Mouse (Mus musculus) stomach, embryonic 16.5 days (tissue): ENCODE data around the gene BC025920. TPM values are rescaled to one million over a fixed set of nuclear protein-coding genes. Genes with fewer than 3 reads are reported as not detected.
A peak's percentile ranks its signal among the peaks of the same experiment; 100 is the strongest.

ENCODE experiments used
- ATAC-seq: fragments of 200-750 bp; cut with Nextera tagmentation; 2 replicates; pipeline ENCODE4 v1.8.0; 2017; ENCODE audit warnings: moderate number of reproducible peaks, moderate TSS enrichment; ENCODE audit not compliant: insufficient read depth, low FRiP score
- H3K27ac ChIP-seq: fragments of 300-500 bp; sonication (generic); 2 replicates; pipeline ENCODE4 v1.5.1; 2014; ENCODE audit warnings: low read length
- H3K27me3 ChIP-seq: fragments of 300-500 bp; sonication (generic); 2 replicates; pipeline ENCODE4 v1.6.1; 2014; ENCODE audit warnings: low read length, control low read depth, mixed read lengths; ENCODE audit not compliant: control insufficient read depth, insufficient read depth
- H3K36me3 ChIP-seq: fragments of 300-500 bp; sonication (generic); 2 replicates; pipeline ENCODE4 v1.6.1; 2014; ENCODE audit warnings: low read length; ENCODE audit not compliant: control insufficient read depth, insufficient read depth
- H3K4me1 ChIP-seq: fragments of 300-500 bp; sonication (generic); 2 replicates; pipeline ENCODE4 v1.6.1; 2014; ENCODE audit warnings: low read length, control low read depth, mixed read lengths; ENCODE audit not compliant: control insufficient read depth, insufficient read depth
- H3K4me2 ChIP-seq: fragments of 300-500 bp; sonication (generic); 2 replicates; pipeline ENCODE4 v1.6.1; 2014; ENCODE audit warnings: low read depth, low read length, mixed read lengths
- H3K4me3 ChIP-seq: fragments of 300-500 bp; sonication (generic); replicated peaks from 2 replicates; pipeline ENCODE4 v1.5.1; 2014; ENCODE audit warnings: mild to moderate bottlenecking, low read length
- H3K9ac ChIP-seq: fragments of 300-500 bp; sonication (generic); 2 replicates; pipeline ENCODE4 v1.6.1; 2014; ENCODE audit warnings: low read length
- H3K9me3 ChIP-seq: fragments of 300-500 bp; sonication (generic); replicated peaks from 2 replicates; pipeline ENCODE4 v1.6.1; 2016; ENCODE audit warnings: low read length, control low read depth; ENCODE audit not compliant: control insufficient read depth
- WGBS: fragments of 180-500 bp; shearing (Covaris S2); extraction: QIAGEN DNeasy Blood & Tissue Kit; methylation state at CpG from one replicate; pipeline ENCODE4 v1.1.7; 2014; 5-methylcytosine and 5-hydroxymethylcytosine counted together
- polyA plus RNA-seq: library from polyadenylated mRNA; unstranded; fragments of >200 nt; fragmentation: Nextera tagmentation; extraction: Ambion mirVana; gene quantifications from 2 replicates; pipeline ENCODE4 v1.2.1, GENCODE M21; 2015

Gene BC025920
- polyA plus RNA-seq, 1 experiment from 2014 or later = 0.46 TPM

DNA sequence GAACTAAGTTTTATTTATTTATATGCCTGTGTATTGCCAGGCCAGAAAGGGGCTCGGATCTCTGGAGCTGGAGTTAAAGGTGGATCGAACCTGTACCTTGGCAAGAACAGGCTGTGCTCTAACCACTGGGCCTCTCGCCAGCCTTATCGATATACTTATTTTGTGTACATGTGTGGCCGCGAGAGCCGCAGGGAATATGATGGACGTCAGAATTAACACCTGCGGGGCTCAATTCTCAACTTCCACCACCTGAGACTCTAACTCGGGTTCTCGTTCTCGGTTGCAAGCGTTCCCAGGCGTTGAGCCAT, 450 bp upstream of the BC025920 start:
- 2% methylated on average over 14 of the region's 14 CpGs for WGBS
- Histone ChIP-seq H3K36me3 (no peaks in the 10 kb centered on the region), H3K9me3 (no peaks in the 10 kb centered on the region)

DNA sequence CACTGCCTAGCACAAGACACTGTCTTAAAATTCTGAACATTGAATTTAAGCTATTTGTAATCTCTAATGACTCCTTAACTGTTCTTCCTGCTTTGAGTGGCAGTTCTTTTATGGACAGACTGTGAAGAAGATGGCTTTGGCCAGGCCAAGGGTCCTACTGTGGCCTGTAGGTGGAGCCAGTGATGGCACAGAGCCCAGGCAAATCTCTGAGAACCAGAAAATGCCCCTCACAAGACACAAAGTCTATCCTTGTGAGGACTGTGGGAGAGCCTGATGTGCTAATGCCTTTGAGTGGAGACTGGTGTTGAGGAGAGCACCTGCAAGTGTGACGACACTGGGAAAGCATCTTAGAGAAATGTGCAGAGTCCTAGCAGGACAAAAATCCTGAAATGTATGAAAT, 2.2 kb downstream of the BC025920 start:
- Histone ChIP-seq H3K9me3 (0 out of 2 replicates have a peak, but pooled peaks cover 5% of the 10 kb centered on the region), H3K4me1 (peaks cover 7% of the 10 kb centered on the region; the same call in 1 of the 2 replicates), H3K27ac (no peak overlapping the region), H3K9ac (no peak overlapping the region), H3K36me3 (no peaks in the 10 kb centered on the region), H3K27me3 (no peaks in the 10 kb centered on the region), H3K4me2 (no peak overlapping the region), H3K4me3 (no peak overlapping the region)
- ATAC-seq = no peak
- 83% methylated on average over 1 of the region's 1 CpGs for WGBS

More for the DNA sequence above, 450 bp upstream of the BC025920 start:
- ATAC-seq = no peak
- Histone ChIP-seq H3K9ac (peak overlapping the region; percentile 68), H3K4me2 (peak overlapping the region; percentile 64), H3K27ac (peak overlapping the region; percentile 96), H3K4me1 (peaks cover 24% of the 10 kb centered on the region), H3K4me3 (peak overlapping the region; percentile 52), H3K27me3 (no peaks in the 10 kb centered on the region)

DNA sequence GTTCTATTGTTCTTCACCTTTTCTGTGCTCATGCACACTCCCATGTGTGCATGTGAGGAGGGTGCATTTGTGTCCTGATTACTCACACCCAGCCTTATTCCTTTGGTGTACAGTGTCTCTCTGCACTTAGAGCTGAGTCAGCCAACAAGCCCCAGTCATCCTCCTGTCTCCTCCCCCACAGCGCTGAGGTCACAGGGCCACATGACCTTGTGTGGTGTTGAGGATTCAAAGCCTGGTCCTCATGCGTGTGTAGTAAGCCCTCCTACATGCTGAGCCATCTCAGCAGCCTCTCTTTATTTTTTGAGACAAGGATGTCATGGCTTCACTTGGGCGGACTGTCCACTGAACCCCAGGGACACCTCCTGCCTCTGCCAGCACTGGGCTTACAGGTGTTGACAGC, 6.7 kb downstream of the BC025920 start:
- ATAC-seq = no peak
- H3K4me3 ChIP-seq = no peak overlapping the region
- no peak overlapping the region for H3K27ac ChIP-seq
- no peaks in the 10 kb centered on the region for H3K27me3 ChIP-seq
- no peaks in the 10 kb centered on the region for H3K36me3 ChIP-seq
- H3K4me1 ChIP-seq = no peaks in the 10 kb centered on the region
- WGBS = 67% methylated on average over 3 of the region's 3 CpGs
- H3K9ac ChIP-seq = no peak overlapping the region
- H3K9me3 ChIP-seq = 0 out of 2 replicates have a peak, but pooled peaks cover 5% of the 10 kb centered on the region
- no peak overlapping the region for H3K4me2 ChIP-seq

DNA sequence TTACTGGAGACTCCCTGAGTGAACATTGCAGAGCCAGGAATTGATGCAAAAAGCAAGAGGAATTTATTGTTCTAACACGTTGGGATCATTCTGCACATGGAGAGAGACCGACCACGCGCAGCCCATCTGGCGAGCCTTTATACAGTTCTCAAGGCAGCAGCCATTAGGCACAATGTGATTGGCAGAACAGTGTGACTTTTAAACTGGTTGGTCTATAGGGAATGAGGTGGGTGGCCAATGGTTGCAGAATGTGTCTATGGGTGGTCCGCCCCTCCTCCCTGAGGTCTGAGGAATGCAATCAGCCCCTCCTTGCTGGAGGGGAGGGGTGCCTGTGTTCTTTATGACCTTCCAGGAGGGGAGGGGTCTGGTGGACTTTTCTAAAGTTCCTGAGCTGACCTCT, 9.4 kb downstream of the BC025920 start:
- no peak overlapping the region for H3K4me3 ChIP-seq
- no peaks in the 10 kb centered on the region for H3K4me1 ChIP-seq
- H3K9me3 ChIP-seq = 0 out of 2 replicates have a peak, but pooled peaks cover 5% of the 10 kb centered on the region
- H3K27me3 ChIP-seq = no peaks in the 10 kb centered on the region
- H3K36me3 ChIP-seq = peaks cover 1% of the 10 kb centered on the region; the same call in 1 of the 2 replicates
- no peak overlapping the region for H3K4me2 ChIP-seq
- no peak overlapping the region for H3K27ac ChIP-seq
- WGBS = 55% methylated on average over 6 of the region's 6 CpGs
- H3K9ac ChIP-seq = no peak overlapping the region
- no peak for ATAC-seq

DNA sequence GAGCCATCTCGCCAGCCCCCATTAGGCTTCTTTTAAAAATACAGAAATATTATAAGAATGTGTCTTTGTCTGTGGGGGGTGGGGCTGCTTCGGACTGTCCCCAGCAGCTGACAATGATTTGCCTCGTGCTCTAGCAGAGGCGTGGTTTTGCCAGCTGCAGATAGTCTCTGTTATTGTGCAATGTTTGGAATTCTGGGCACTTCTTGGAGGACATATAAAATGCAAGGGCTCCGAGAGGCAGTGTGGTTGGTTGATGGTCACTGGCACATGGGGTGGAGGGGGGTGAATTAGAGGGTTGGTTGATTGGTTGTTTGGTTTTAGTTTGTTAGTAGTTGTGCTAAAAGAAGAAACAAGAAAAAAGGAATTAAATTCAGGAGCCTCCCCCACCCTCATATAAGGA, 13.9 kb downstream of the BC025920 start:
- no peak for ATAC-seq
- H3K9me3 ChIP-seq = no peaks in the 10 kb centered on the region
- no peaks in the 10 kb centered on the region for H3K27me3 ChIP-seq
- no peak overlapping the region for H3K4me3 ChIP-seq
- no peak overlapping the region for H3K4me2 ChIP-seq
- no peaks in the 10 kb centered on the region for H3K4me1 ChIP-seq
- H3K36me3 ChIP-seq = peaks cover 7% of the 10 kb centered on the region
- no peak overlapping the region for H3K9ac ChIP-seq
- no peak overlapping the region for H3K27ac ChIP-seq
- WGBS = 70% methylated on average over 5 of the region's 5 CpGs

DNA sequence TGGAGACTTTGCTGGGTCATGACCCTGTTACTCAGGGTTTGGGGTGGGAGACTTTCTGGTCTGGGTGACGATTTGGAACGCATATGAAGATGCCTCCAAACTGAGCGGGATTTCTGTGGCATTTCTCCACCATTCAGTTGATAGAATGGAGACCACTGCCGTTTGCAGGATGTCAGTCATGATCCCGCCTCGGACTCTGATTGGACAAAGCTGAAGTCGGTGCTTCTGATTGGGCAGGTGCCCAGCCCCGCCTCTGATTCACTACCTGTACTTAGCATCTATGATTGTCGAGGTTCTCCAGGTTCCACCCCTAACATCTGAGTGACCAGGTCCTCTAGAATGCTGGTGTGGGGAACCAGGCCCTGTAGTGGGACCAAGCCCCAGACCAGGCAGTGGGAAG, 14.7 kb downstream of the BC025920 start:
- no peaks in the 10 kb centered on the region for H3K27me3 ChIP-seq
- 48% methylated on average over 9 of the region's 9 CpGs for WGBS
- H3K36me3 ChIP-seq = peaks cover 7% of the 10 kb centered on the region
- H3K9me3 ChIP-seq = no peaks in the 10 kb centered on the region
- no peaks in the 10 kb centered on the region for H3K4me1 ChIP-seq
- H3K4me2 ChIP-seq = no peak overlapping the region
- H3K4me3 ChIP-seq = no peak overlapping the region
- no peak overlapping the region for H3K27ac ChIP-seq
- ATAC-seq = no peak; the same call in 1 of the 2 replicates
- no peak overlapping the region for H3K9ac ChIP-seq

DNA sequence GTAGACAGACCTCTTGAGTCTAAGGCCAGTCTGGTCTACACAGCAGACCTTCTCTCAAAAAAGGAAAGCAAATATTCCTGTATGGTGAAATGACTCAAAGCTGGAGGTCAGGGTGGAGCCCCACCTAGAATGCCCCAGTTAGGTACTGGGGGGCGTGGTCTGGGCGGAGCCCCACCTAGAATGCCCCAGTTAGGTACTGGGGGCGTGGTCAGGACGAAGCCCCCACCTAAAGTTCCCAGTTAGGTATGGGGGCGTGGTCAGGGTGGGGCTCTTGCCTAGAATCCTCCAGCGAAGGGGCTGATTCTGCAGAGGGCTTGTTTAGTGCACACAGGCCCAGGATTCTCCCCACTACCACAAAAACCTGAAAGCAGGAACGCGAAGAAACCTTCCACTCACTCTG, 17.4 kb downstream of the BC025920 start:
- 61% methylated on average over 8 of the region's 8 CpGs for WGBS
- Histone ChIP-seq H3K9ac (no peak overlapping the region), H3K27ac (no peak overlapping the region), H3K9me3 (no peaks in the 10 kb centered on the region), H3K4me3 (no peak overlapping the region), H3K4me2 (no peak overlapping the region), H3K4me1 (peaks cover 19% of the 10 kb centered on the region), H3K27me3 (no peaks in the 10 kb centered on the region), H3K36me3 (peaks cover 10% of the 10 kb centered on the region)
- ATAC-seq = no peak; the same call in 1 of the 2 replicates

DNA sequence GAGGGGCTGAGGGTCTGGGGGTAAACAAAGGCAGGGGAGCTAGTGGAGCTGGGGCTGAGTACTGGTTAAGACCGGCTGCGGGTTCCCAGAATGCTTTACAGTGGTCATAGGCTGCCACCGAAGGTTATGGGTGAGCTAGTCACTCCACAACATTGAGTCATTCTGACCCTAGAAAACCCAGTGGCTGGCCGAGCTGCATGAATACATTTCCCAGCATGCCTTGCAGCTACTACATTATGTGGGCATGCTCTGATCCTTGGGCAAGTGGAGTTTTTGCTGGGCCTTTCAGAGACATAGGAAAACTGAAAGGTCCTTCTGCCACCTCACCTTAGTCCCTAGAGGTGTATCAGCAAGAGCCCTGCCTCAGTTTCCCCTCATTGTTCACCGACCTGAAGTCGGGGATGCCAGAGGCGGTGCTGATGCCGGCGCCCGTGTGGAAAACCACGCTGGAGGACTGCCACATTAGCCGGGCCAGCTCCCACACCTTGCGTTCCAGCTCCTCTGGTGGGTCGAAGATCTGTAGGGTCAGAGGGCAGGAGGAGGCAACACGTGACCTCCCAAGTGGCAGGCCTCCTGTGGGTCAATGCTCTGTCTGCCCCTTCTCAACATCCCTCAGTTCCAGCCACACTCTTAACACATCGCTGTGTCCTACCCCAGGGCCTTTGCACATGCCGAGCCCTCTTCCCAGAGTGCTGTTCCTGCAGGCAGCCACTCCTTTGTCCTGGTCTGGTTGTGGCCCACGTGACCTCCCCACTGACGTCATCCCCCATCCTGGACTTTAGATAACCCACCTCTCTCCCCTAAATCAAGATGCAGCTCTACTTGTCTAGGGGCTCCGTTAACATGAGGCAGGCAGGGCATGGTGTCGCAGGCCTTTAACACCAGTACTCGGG, 20.3 kb downstream of the BC025920 start:
- Histone ChIP-seq H3K36me3 (peaks cover 8% of the 10 kb centered on the region), H3K4me2 (peak overlapping the region; percentile 83), H3K27ac (peak overlapping the region; percentile 96; the same call in 1 of the 2 replicates), H3K4me3 (peak overlapping the region; percentile 81), H3K27me3 (no peaks in the 10 kb centered on the region), H3K9me3 (no peaks in the 10 kb centered on the region), H3K4me1 (peaks cover 19% of the 10 kb centered on the region), H3K9ac (peak overlapping the region; percentile 90)
- 86% methylated on average over 22 of the region's 22 CpGs for WGBS
- ATAC-seq = no peak

DNA sequence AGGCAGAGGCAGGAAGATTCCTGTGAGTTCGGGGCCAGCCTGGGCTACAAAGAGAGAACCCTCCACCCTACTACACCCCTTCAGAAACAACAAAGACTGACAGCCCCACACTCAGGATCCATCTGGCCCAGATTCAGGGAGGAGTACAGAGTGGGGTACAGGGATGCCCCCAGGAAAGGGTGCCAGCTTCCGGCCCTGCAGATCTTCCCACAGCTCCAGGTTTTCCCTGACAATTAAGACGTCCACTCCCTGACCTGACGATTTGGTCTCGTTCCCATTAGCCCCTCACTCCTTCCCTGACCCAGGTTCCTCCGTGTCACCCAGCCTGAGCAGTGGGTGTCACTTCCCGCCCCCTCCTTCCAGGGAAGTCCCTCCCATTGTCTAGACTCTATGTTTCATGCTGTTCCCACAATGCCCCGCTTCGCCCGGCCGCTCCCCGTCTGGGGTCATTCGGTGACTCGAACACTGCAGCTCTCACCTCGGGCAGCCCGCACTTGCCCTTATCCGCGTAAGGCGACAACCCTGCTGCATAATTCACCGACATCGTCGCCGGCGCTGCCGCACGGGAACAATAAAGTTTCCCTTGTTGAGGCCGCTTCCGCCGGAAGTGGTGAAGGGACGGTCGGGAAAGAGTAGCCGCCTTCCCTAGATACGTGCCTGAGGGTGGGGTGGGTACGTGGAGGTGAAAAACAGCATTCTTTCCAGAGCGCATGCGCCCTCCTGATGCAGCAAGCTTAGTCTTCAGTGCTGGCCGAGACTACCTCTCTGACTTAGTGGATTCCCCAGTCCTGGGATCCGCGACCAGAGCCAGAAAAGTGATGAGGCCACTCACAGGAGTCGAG, 21.1 kb downstream of the BC025920 start, which contains the start of gene Sirt6:
Sirt6 (minus strand) TSS at position 804 of the 842 bp plus-strand sequence.
- WGBS = 4% methylated on average over 40 of the region's 40 CpGs
- peak; percentile 91 for ATAC-seq
- Histone ChIP-seq H3K27me3 (no peaks in the 10 kb centered on the region), H3K4me2 (peak within 1 kb of the TSS; percentile 83), H3K9ac (peak within 1 kb of the TSS; percentile 90), H3K27ac (peak within 1 kb of the TSS; percentile 96), H3K36me3 (peaks cover 7% of the 10 kb centered on the region), H3K4me1 (peaks cover 19% of the 10 kb centered on the region), H3K4me3 (peak within 1 kb of the TSS; percentile 81), H3K9me3 (no peaks in the 10 kb centered on the region)
